Mouse (Mus musculus): Measurements from ENCODE around the gene Lmod1. TPM values are rescaled to one million over a fixed set of nuclear protein-coding genes. Genes with fewer than 3 reads are reported as not detected.
"Not testable (repeated sequence)": the region's sequence is repeated elsewhere in the genome, so short reads cannot be mapped to it uniquely, and the experiment has no call there.

Lmod1 gene
- polyA plus RNA-seq, 1 experiment = 1.1 TPM

GRCm38 (mm10) chr1:135359071-135359470 lies 34.5 kb downstream of the Lmod1 start:
- no peak for DNase-seq (ENCODE audit: extremely low spot score in 1 of 2, low spot score in 1 of 2)

- no peak for DNase-seq (ENCODE audit: extremely low spot score in 1 of 2, low spot score in 1 of 2)
Observed at GRCm38 (mm10) chr1:135361491-135361890, 36.9 kb downstream of the Lmod1 start.

- DNase-seq (ENCODE audit: extremely low spot score in 1 of 2, low spot score in 1 of 2) = no peak
Observed at GRCm38 (mm10) chr1:135362115-135362514, 37.5 kb downstream of the Lmod1 start.

- DNase-seq (ENCODE audit: extremely low spot score in 1 of 2, low spot score in 1 of 2) = no peak
Observed at GRCm38 (mm10) chr1:135363446-135363845, 38.8 kb downstream of the Lmod1 start.

GRCm38 (mm10) chr1:135366380-135366779 lies 41.8 kb downstream of the Lmod1 start:
- no peak for DNase-seq (ENCODE audit: extremely low spot score in 1 of 2, low spot score in 1 of 2)

- DNase-seq (ENCODE audit: extremely low spot score in 1 of 2, low spot score in 1 of 2) = no peak
Observed at GRCm38 (mm10) chr1:135367005-135367404, 42.4 kb downstream of the Lmod1 start.

- DNase-seq (ENCODE audit: extremely low spot score in 1 of 2, low spot score in 1 of 2) = no peak
Observed at GRCm38 (mm10) chr1:135367595-135367994, 43.0 kb downstream of the Lmod1 start.

GRCm38 (mm10) chr1:135368245-135368644 lies 43.6 kb downstream of the Lmod1 start:
- DNase-seq (ENCODE audit: extremely low spot score in 1 of 2, low spot score in 1 of 2) = peak; percentile 87 to 94

- no peak for DNase-seq (ENCODE audit: extremely low spot score in 1 of 2, low spot score in 1 of 2)
Observed at GRCm38 (mm10) chr1:135368982-135369381, 44.4 kb downstream of the Lmod1 start.

GRCm38 (mm10) chr1:135369415-135369814 lies 44.8 kb downstream of the Lmod1 start:
- DNase-seq (ENCODE audit: extremely low spot score in 1 of 2, low spot score in 1 of 2) = no peak

GRCm38 (mm10) chr1:135373171-135373677 lies 48.6 kb downstream of the Lmod1 start:
- no peak for DNase-seq (ENCODE audit: extremely low spot score in 1 of 2, low spot score in 1 of 2)

GRCm38 (mm10) chr1:135374175-135374867 lies 49.7 kb downstream of the Lmod1 start:
- no peak for DNase-seq (ENCODE audit: extremely low spot score in 1 of 2, low spot score in 1 of 2)

GRCm38 (mm10) chr1:135374868-135375581 lies 50.4 kb downstream of the Lmod1 start, which contains the start of gene Shisa4:
Gene Shisa4, minus strand, starts transcription at chr1:135375237.
- peak in 1 of 2 experiments; percentile 78 for DNase-seq (ENCODE audit: extremely low spot score in 1 of 2, low spot score in 1 of 2)

GRCm38 (mm10) chr1:135378576-135378975 lies 54.0 kb downstream of the Lmod1 start:
- DNase-seq (ENCODE audit: extremely low spot score in 1 of 2, low spot score in 1 of 2) = peak; percentile 80 to 82

- no peak for DNase-seq (ENCODE audit: extremely low spot score in 1 of 2, low spot score in 1 of 2)
Observed at GRCm38 (mm10) chr1:135379048-135379447, 54.4 kb downstream of the Lmod1 start.

- DNase-seq (ENCODE audit: extremely low spot score in 1 of 2, low spot score in 1 of 2) = peak; percentile 81
Observed at GRCm38 (mm10) chr1:135380071-135380991, 55.7 kb downstream of the Lmod1 start.

GRCm38 (mm10) chr1:135381560-135381959 lies 57.0 kb downstream of the Lmod1 start:
- DNase-seq (ENCODE audit: extremely low spot score in 1 of 2, low spot score in 1 of 2) = not testable (repeated sequence)

GRCm38 (mm10) chr1:135384171-135384570 lies 59.6 kb downstream of the Lmod1 start:
- DNase-seq (ENCODE audit: extremely low spot score in 1 of 2, low spot score in 1 of 2) = no peak

GRCm38 (mm10) chr1:135385161-135385560 lies 60.6 kb downstream of the Lmod1 start:
- peak in 1 of 2 experiments; percentile 72 for DNase-seq (ENCODE audit: extremely low spot score in 1 of 2, low spot score in 1 of 2)

- no peak for DNase-seq (ENCODE audit: extremely low spot score in 1 of 2, low spot score in 1 of 2)
Observed at GRCm38 (mm10) chr1:135399466-135399865, 74.9 kb downstream of the Lmod1 start.

Measured in frontal cortex, adult 2 months (tissue).